Comparison of ENCODE assay signal across 10 mouse cellular contexts in genomic region chr17:7875941-7876461, GRCm38 (mm10). TPM values are rescaled to one million over a fixed set of nuclear protein-coding genes. Genes with fewer than 3 reads are reported as not detected.
A peak's percentile ranks its signal among the peaks of the same experiment; 100 is the strongest.
DNase-seq lines count a peak whose midpoint lies in the region; ATAC-seq and TF ChIP-seq lines count a peak whose summit lies in the region.
"Had no signal": no experiment of that assay in that cellular context is flagged by ENCODE, and none has a peak within 500 bp of the region (broad histone marks: within the 10 kb centered on the region; RNA-seq: fewer than 3 reads in every experiment).

No protein-coding gene starts in this region.

- H3K27me3 ChIP-seq in midbrain, postnatal 0 days (ENCODE audit: insufficient read depth, low read length): no peaks in the 10 kb centered on the region
- H3K27me3 ChIP-seq: midbrain, embryonic 12.5 days had no signal

- no peak overlapping the region for H3K4me2 ChIP-seq in midbrain, postnatal 0 days (ENCODE audit: low read depth, low read length, poor library complexity, severe bottlenecking)
- H3K4me2 ChIP-seq: midbrain, embryonic 12.5 days had no signal

- DNase-seq in gastrocnemius, adult 2 months: peak; percentile 47
- DNase-seq in gastrocnemius, adult 18-20 months (ENCODE audit: low spot score): no peak
- DNase-seq in adrenal gland, postnatal 25 days: peak; percentile 51
- peak; percentile 66 for DNase-seq in kidney, adult 18-20 months
- peak; percentile 18 for DNase-seq in midbrain, postnatal 0 days (ENCODE audit: low spot score)
- DNase-seq in cerebellum, adult 8-10 months: no peak
- DNase-seq in layer of hippocampus, adult 2 months (ENCODE audit: low spot score in 2 of 2): no peak

- H3K4me3 ChIP-seq in gastrocnemius, adult 2 months: peak overlapping the region; percentile 47
- no peak overlapping the region for H3K4me3 ChIP-seq in midbrain, postnatal 0 days (ENCODE audit: low read depth, low read length)
- H3K4me3 ChIP-seq in layer of hippocampus, adult 2 months: no peak overlapping the region
- H3K4me3 ChIP-seq: erythroblast, embryonic 14.5 days; midbrain, embryonic 12.5 days had no signal

- H3K4me1 ChIP-seq in midbrain, postnatal 0 days (ENCODE audit: insufficient read depth, low read length): no peaks in the 10 kb centered on the region

- TF ChIP-seq CTCF in gastrocnemius, adult 2 months (IDR thresholded peaks at IDR 0.05): no peak
- TF ChIP-seq CTCF in midbrain, postnatal 0 days (IDR thresholded peaks at IDR 0.05): no peak
- TF ChIP-seq CTCF in layer of hippocampus, adult 2 months (conservative IDR thresholded peaks at IDR 0.05): no peak

- 31% methylated on average over 12 of the region's 12 CpGs for WGBS in midbrain, postnatal 0 days

- no peak for ATAC-seq in midbrain, postnatal 0 days (ENCODE audit: low FRiP score)
- ATAC-seq in megakaryocyte progenitor cell, adult 5-6 weeks (replicated peaks; ENCODE audit: poor library complexity): no peak

- no peaks in the 10 kb centered on the region for H3K9me3 ChIP-seq in midbrain, postnatal 0 days (ENCODE audit: low read length)
- H3K9me3 ChIP-seq: midbrain, embryonic 12.5 days had no signal

- H3K36me3 ChIP-seq in midbrain, postnatal 0 days (ENCODE audit: insufficient read depth, low read length): no peaks in the 10 kb centered on the region
- H3K36me3 ChIP-seq: midbrain, embryonic 12.5 days had no signal

- H3K27ac ChIP-seq in gastrocnemius, adult 2 months: peak overlapping the region; percentile 31; the same call in 1 of the 2 replicates
- H3K27ac ChIP-seq in midbrain, postnatal 0 days (ENCODE audit: low read depth, low read length): no peak overlapping the region
- H3K27ac ChIP-seq in layer of hippocampus, adult 2 months: no peak overlapping the region
- H3K27ac ChIP-seq: midbrain, embryonic 12.5 days had no signal

- no peak overlapping the region for H3K9ac ChIP-seq in midbrain, postnatal 0 days (replicated peaks; ENCODE audit: low read length, poor library complexity, severe bottlenecking)
- H3K9ac ChIP-seq: midbrain, embryonic 12.5 days had no signal

- intact Hi-C loops in gastrocnemius, adult 2 months (cut with DNase I): no loop called here

RNA-seq across cellular contexts. Expression of gene Fndc1, which starts 48.9 kb away (rescaled TPM):
- total RNA-seq in gastrocnemius, adult 2 months (2021): 10 to 100 TPM; 22.2 to 46.4 TPM
- 10 to 100 TPM; 29.8 to 33.9 TPM for total RNA-seq in gastrocnemius, adult 18-20 months (2021)
- total RNA-seq in adrenal gland, postnatal 25 days (2021): 4.8 and 5.6 TPM in 2 replicates
- total RNA-seq in midbrain, postnatal 0 days (2014; rRNA removed): 6.0 and 12.0 TPM in 2 replicates
- polyA plus RNA-seq in midbrain, postnatal 0 days (2015; fragmentation: Nextera tagmentation; extraction: Ambion mirVana): 7.6 and 8.4 TPM in 2 replicates
- total RNA-seq in megakaryocyte progenitor cell, adult 5-6 weeks (2015): 0.12 TPM in 1 of 2 replicates, not detected in the other
- total RNA-seq in megakaryocyte progenitor cell, adult 5-6 weeks (2017): not detected in 2 replicates
- 10 to 100 TPM; 14.9 to 15.4 TPM for total RNA-seq in layer of hippocampus, adult 2 months (2021)
- polyA plus RNA-seq: erythroblast, embryonic 14.5 days had no signal

RNA-seq across cellular contexts. Expression of gene Tagap, which starts 49.8 kb away (rescaled TPM):
- 1 to 10 TPM; 2.3 to 2.4 TPM for total RNA-seq in gastrocnemius, adult 2 months (2021)
- total RNA-seq in gastrocnemius, adult 18-20 months (2021): 1 to 10 TPM; 2.2 to 2.4 TPM
- 4.7 and 6.6 TPM in 2 replicates for total RNA-seq in adrenal gland, postnatal 25 days (2021)
- 0.55 and 1.2 TPM in 2 replicates for total RNA-seq in midbrain, postnatal 0 days (2014; rRNA removed)
- 0.32 and 0.39 TPM in 2 replicates for polyA plus RNA-seq in midbrain, postnatal 0 days (2015; fragmentation: Nextera tagmentation; extraction: Ambion mirVana)
- total RNA-seq in megakaryocyte progenitor cell, adult 5-6 weeks (2015): 24.1 and 30.4 TPM in 2 replicates
- total RNA-seq in megakaryocyte progenitor cell, adult 5-6 weeks (2017): 16.3 and 26.6 TPM in 2 replicates
- 1 to 10 TPM; 4.8 to 5.0 TPM for total RNA-seq in layer of hippocampus, adult 2 months (2021)
- polyA plus RNA-seq: erythroblast, embryonic 14.5 days had no signal

Comparison
In these comparisons a context has a peak if more than half of its experiments do, and no peak if none do; other contexts are left out.
1. DNase-seq: peak in gastrocnemius, adult 2 months (single experiment), adrenal gland, postnatal 25 days (single experiment), kidney, adult 18-20 months (single experiment) and midbrain, postnatal 0 days (single experiment); none in gastrocnemius, adult 18-20 months (single experiment), cerebellum, adult 8-10 months (single experiment) and layer of hippocampus, adult 2 months (0 of 2).